Mouse (Mus musculus): ENCODE results near the gene AW549877. TPM values are rescaled to one million over a fixed set of nuclear protein-coding genes. Genes with fewer than 3 reads are reported as not detected.

AW549877 gene
- 13.5 and 16.9 TPM in 2 replicates for polyA plus RNA-seq (2015; fragmentation: Nextera tagmentation; extraction: Ambion mirVana)

DNA sequence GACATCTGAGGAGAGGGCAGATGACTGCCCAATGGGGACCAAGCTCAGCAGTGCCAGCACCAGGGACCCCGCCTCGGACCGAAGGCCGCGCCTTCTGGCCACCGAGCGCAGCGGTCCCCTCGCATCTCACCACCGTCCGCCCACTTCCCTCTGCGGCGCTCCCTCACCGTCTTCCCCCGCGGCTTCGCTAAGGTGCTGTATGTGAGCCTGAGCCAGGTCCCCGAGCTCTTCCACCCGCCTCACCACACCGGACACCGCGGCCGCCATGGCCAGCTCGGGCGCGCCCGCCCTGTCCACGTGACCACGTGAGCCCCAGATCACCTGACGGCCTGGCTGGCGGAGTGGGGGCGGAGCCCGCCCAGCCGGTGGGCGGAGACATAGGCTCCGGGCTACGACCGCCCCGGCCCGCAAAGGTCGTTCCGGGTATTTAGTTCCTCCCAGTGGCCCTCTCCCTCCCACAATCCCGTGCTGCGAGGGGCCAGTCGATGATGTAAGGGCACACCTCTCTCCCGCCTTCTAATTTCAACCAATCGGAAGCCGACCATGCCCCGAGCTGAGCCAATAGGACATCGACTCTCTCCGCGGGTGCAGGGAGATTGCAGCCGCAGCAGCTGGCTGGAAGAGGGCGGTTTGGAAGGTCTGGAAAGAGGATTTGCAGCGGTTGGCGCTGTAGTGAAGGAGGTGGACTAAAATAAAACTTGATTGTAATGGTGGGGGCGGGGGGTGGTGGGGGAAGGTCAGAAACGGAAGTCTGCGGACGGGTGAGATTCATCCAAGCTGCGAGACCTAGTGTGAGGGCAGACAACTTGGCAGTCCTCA lies at the start of gene AW549877:
TSS of gene AW549877 (minus strand) at position 297 of the 819 bp plus-strand sequence.
- peak; percentile 98 for DNase-seq (ENCODE audit: low spot score)

DNA sequence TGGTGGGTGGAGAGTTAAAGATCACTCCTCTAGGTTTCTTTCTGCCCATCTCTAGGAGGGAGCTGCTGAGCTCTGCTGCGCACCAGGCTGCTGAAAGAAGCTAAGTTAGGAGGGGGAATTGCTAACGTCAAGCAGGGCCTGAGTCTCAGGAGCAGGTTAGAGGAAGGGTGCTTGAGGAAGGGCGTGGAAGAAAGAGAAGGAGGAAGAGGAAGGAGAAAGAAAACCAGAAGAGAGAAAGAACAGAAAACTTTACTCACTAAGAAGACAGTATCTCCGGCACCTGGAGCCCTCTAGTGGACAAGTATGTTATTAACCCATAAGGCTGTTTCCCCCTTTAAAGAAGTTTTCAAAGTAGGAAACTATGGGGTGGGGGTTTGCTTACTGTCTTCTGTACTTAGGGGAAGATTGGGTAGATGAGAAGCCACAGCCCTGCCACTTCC lies 47.5 kb upstream of the AW549877 start:
- DNase-seq (ENCODE audit: low spot score), result peak; percentile 81

DNA sequence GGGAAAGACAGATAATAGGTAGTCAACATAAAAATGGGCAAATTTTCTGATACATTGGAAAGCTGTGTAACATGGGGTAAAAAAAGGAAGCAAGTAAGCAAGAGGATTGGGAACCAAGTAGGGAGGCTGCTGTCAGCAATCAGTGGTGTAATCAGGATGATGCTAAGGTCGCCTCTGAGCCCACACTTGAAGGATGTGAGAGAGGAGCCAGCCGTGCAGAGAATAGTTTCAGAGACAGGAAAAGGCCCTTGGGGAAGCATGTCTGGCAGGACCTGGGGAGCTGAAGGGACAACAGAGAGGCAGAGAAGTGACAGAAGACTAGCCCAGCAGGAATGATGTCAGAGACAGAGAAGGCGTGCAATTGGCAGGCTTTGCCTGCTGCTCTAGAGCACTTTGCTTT lies 46.9 kb upstream of the AW549877 start:
- no peak for DNase-seq (ENCODE audit: low spot score)

- peak; percentile 13 for DNase-seq (ENCODE audit: low spot score)
These were observed 37.8 kb upstream of the AW549877 start for GRCm38 (mm10) chr15:4033168-4034004.

DNA sequence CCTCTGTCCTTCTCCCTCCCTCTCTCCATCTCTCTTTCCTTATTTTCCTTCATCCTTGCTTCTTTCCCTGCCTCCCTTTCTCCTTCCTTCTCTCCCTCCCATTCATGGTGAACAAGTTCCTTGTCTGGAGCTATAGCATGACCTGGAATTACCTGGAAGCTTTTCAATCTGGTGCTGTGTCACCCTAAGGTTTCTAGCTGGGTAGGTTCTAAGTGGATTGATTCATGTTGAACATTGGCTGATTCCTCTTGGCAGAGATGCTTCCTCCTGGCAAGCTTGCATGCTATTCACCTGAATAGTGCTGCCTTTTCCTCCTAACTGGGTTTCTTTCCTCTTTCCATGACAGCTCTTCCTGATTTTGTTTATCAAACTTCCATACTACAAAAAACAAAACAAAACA lies 33.4 kb upstream of the AW549877 start:
- DNase-seq (ENCODE audit: low spot score), result no peak

DNA sequence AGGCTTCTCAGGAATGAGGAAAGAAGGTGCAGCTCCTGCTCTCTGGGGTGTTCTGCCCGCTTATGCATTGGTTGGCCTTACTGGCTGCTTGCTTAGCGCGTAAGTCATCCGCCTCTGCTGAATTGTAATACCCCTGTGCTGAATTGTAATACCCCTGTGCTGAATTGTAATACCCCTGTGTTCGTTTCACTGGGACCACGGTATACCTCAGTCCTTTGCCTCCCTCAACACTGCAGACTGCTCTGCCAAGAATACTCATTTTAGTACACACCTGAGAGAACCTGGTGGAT lies 32.8 kb upstream of the AW549877 start:
- DNase-seq (ENCODE audit: low spot score), result no peak

- no peak for DNase-seq (ENCODE audit: low spot score)
These were observed 32.3 kb upstream of the AW549877 start for GRCm38 (mm10) chr15:4027671-4028410.

DNA sequence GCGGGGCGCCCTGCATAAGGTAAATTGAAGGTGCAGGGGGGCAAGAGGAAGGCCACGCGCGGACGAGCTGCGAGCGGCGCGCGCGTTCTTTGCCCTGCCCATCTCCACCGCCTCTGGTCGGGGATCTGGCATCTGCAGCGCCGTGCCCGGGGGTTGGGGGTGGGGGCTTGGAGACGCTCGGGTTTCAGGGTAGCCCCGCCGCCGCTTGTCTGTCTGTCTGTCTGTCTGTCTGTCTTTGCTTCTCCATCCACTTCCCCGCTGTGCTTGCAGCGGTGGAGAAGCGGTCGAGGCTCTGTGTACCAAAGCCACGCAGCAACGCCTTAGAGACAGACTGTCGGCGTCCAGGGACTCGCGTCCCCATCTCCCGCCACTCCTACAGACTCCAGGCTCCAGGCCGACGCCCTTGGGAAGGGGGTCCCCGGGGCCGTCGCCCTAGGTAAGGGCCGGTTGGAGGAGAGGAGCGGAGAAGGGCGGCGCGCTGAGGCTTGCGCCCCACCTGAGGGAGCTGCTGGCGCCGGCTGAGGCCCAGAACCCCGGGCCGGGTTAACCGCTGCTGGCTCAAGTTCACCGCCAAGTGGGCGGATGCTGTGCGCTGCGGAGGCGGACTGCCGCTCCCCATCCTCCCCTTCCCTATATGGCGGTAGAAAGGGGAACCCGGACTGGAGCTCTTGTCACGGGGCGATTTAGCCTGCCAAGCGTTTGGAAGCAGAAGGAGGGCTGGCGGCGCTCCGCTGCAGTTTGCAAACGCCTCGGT lies 31.5 kb upstream of the AW549877 start:
- peak; percentile 50 for DNase-seq (ENCODE audit: low spot score)

GRCm38 (mm10) chr15:4026231-4026773 lies 30.8 kb upstream of the AW549877 start, which contains the start of gene Oxct1:
Oxct1 (plus strand) TSS chr15:4026383.
- DNase-seq (ENCODE audit: low spot score), result peak; percentile 82

DNA sequence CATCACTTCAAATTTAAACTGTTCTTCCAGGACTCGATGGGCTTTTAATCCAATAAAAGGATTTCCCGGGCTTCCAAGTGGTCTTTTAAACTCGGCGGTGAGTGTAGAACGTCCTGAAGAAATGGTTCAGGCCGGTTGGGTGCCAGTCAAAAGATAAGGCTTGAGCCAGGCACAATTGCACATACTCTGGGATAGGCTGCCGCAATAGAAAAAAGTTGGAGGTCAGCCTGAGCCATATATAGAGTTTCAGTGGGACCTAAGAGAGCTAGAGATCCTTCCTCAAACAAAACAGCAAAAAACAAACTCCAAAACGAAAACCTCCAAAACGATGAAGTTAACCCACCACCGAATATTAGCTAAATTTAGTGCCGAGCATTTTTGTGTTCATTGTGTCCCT lies 30.0 kb upstream of the AW549877 start:
- DNase-seq (ENCODE audit: low spot score), result no peak

- no peak for DNase-seq (ENCODE audit: low spot score)
These were observed 29.4 kb upstream of the AW549877 start for GRCm38 (mm10) chr15:4024726-4025507.

DNA sequence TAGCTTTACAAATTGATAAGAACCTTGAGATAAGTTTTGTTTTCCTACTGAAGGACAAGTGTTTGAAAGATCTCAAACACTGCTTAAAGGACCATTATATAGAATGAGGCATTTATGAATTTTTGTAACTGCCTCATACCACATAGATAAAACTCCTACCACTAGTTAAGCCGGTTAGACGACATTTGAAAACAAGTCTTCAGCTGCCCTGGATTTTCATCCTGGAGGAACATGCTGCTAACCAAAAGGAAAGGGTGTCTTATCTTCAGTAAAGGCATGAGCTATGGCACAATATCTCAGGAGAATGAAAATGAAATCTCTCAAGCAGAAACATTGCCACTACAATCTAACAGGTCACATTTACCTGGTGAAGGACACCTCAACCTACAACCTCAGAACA lies 28.2 kb upstream of the AW549877 start:
- no peak for DNase-seq (ENCODE audit: low spot score)

GRCm38 (mm10) chr15:4020711-4021110 lies 25.2 kb upstream of the AW549877 start:
- DNase-seq (ENCODE audit: low spot score), result no peak

- DNase-seq (ENCODE audit: low spot score), result no peak
These were observed 18.3 kb upstream of the AW549877 start for GRCm38 (mm10) chr15:4013873-4014272.

DNA sequence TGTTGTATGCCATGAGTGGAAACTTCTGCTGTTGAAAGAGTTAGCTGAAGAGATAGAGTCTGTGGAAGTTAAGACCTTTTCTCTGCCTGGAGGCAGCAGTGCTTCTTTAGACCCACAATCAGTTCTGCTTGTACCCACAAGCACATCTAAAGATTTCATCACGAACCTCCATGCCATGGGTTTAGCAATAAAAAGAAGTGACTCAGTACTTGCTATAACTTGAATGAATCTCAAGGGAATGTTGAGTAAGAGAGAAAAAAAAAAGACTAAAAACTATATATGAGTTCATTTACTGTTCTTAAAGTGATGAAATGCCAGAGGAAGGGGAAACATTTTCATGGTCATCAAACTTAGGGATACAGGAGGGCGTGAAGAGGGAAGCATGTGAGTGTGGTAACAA lies 5.0 kb upstream of the AW549877 start:
- DNase-seq (ENCODE audit: low spot score), result no peak

DNA sequence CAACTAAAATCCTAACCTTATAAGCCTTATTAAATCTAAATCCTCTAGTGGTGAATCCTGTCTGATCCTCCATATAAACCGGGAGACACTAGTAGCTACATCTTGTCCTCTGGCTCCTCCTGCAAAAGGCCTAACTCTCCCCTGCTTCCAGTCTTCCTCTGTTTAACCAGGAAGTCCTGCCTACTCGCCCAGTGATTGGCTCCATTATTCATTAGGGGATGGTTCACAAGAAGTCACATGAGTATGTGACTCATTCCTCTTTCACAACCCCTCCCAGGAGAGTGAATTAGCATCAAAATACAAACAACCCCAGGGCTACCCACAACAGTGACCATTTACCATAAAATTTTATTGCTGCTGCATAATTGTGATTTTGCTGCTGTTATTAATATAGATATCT lies 3.6 kb upstream of the AW549877 start:
- DNase-seq (ENCODE audit: low spot score), result no peak

DNA sequence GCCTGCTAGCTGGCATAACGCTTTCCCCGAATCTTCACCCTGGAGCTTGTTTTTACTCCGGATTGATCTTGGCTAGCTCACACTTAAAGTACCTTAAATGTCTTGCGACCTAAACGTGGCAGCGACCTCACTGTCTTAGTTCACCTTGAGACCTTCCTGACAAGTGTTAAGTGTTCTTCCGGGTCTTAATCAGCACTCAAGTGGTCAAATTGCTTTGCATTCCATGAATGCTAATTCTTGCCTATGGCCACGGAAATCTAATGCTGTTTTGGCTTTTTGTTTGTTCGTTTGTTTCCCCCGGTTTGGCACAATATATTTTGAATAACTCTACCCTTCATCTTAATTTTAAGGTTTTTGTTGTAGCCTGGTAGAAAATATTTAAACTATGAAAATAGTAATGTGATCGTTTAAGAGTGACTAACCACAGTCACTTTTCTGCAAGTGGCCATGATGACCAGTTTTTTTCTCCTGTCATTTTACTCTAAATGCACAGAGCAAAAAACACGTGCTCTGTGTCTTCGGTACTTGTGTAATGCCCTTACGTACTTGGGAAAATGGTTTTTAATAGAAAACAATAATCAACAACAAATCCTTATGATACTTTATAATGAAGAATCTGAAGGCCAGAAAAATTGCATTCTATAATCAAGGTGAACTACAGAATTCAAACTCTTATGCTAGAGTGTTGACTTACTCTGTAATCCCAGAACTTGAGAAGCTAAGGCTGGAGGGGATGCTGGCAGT lies 895 bp upstream of the AW549877 start:
- DNase-seq (ENCODE audit: low spot score), result no peak

GRCm38 (mm10) chr15:3994852-3995447 lies 594 bp downstream of the AW549877 start:
- no peak for DNase-seq (ENCODE audit: low spot score)

- DNase-seq (ENCODE audit: low spot score), result peak; percentile 28
These were observed 7.6 kb downstream of the AW549877 start for GRCm38 (mm10) chr15:3987981-3988380.
